Mouse (Mus musculus) cortical plate, adult 2 months (tissue): ENCODE results near the gene Susd2. TPM values are rescaled to one million over a fixed set of nuclear protein-coding genes. Genes with fewer than 3 reads are reported as not detected.

ENCODE experiments used
- H3K27ac ChIP-seq: fragments of 200-500 bp; 2 replicates; pipeline ENCODE4 v1.5.1; 2012; ENCODE audit warnings: low read length, control low read depth, inconsistent platforms; ENCODE audit not compliant: insufficient read depth
- H3K4me1 ChIP-seq: fragments of 200-500 bp; 2 replicates; pipeline ENCODE4 v1.6.1; 2011; ENCODE audit warnings: low read length; ENCODE audit not compliant: control insufficient read depth, insufficient read depth
- H3K4me3 ChIP-seq: fragments of 200-500 bp; 2 replicates; pipeline ENCODE4 v1.5.1; 2011; ENCODE audit warnings: mild to moderate bottlenecking, low read length, control low read depth; ENCODE audit not compliant: insufficient read depth
- CTCF ChIP-seq: fragments of 200-500 bp; IDR thresholded peaks from 2 replicates; pipeline ENCODE4 v1.5.1; 2011; ENCODE audit warnings: mild to moderate bottlenecking, control low read depth, low read length; ENCODE audit not compliant: insufficient read depth; ENCODE audit errors: extremely low read depth
- POLR2A ChIP-seq: fragments of 200-500 bp; IDR thresholded peaks from 2 replicates; pipeline ENCODE4 v1.6.1; 2011; ENCODE audit warnings: mild to moderate bottlenecking, low read length, control low read depth; ENCODE audit not compliant: insufficient read depth; ENCODE audit errors: extremely low read depth
- polyA plus RNA-seq: library from polyadenylated mRNA; depleted of rRNA; stranded (reverse); fragments of >200 nt; gene quantifications from 2 replicates; pipeline ENCODE4 v1.2.3, GENCODE M21; 2012

Gene Susd2
- polyA plus RNA-seq, 1 experiment = 10.9 TPM

DNA sequence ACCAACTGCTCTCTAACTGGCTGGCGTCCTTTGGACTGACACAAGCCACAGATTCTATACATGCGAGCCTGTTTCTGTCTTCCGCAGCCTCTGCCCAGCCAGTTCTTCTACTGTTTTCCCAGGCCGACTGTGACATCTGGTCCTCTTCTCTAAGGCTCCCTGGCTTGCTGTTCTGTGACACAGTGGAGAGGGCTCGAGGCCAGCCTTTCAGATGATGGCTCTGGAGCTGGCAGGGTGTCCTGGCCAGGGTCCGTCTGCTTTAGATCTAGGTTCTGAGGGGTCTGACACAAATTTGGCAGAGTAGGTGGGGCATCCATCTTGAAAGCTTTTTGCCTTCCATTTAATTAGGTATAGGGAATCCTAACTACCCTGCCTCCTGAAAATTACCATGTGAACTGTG lies 17.6 kb upstream of the Susd2 start:
- TF ChIP-seq CTCF (no peak), POLR2A (no peak)
- H3K4me1 ChIP-seq = peaks cover 5% of the 10 kb centered on the region; the same call in 1 of the 2 replicates
- H3K27ac ChIP-seq = no peak overlapping the region
- H3K4me3 ChIP-seq = no peak overlapping the region

DNA sequence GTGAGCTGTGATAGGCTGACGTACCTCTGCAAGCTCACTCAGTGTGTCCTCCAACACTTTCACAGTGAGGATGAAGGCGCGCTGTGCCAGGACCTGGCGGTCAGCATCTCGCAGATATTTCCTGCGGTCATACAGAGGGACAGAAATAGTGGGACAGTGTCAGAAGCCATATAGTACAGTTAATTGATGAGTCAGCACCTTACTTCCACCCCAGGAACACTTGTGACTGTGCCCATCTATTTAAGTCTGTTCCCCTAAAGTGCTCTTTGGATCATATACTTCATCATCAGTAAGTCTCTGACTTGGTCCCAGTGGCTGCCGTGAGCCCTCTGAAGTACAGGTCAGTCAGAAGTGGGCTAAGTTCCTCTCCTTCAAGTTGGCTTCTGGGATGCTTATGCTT lies 14.0 kb upstream of the Susd2 start:
- Histone ChIP-seq H3K27ac (no peak overlapping the region), H3K4me3 (no peak overlapping the region), H3K4me1 (peaks cover 5% of the 10 kb centered on the region; the same call in 1 of the 2 replicates)
- TF ChIP-seq POLR2A (no peak), CTCF (no peak)

DNA sequence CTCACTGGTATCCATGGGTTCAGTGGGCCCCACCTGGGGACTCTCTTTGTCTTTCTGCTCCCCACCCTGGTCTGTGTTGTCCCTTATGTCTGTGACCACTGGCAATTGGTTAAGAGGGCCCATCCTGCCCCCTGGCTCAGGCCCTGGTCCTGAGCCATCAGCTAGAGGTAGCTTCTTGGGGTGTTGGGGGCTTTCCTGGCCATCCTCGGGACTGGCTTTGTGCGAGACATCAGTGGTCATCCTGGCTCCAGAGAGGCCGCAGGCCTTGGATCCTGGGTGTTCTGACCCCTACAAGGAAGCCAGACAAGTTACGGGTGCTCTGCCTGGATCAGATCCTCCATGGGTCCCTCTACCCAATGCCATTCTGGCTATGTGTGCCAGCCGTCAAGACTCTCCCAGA lies 13.4 kb upstream of the Susd2 start:
- no peak for TF ChIP-seq CTCF
- no peak for TF ChIP-seq POLR2A
- no peak overlapping the region for H3K4me3 ChIP-seq
- H3K4me1 ChIP-seq = 0 out of 2 replicates have a peak, but pooled peaks cover 3% of the 10 kb centered on the region
- no peak overlapping the region for H3K27ac ChIP-seq

DNA sequence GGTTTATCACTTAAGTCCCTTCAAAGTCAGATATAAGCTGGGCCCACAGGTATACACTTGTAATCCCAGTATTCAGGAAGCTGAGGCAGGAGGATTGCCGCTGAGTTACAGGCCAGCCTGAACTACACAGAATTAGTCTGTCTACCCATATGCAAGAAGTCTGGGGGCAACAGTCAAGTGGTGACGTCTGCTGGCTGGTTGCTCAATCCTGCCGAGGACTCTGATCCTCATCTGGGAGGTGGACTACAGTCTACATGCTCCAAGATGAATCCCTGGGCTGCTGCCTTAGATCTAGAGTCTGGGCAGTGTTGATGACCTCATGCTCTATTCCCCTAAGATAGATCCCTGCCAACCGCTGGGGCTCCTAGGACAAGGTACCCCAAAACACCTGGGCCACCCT lies 10.2 kb upstream of the Susd2 start:
- Histone ChIP-seq H3K4me1 (0 out of 2 replicates have a peak, but pooled peaks cover 1% of the 10 kb centered on the region), H3K27ac (no peak overlapping the region), H3K4me3 (no peak overlapping the region)
- TF ChIP-seq POLR2A (no peak), CTCF (no peak)

DNA sequence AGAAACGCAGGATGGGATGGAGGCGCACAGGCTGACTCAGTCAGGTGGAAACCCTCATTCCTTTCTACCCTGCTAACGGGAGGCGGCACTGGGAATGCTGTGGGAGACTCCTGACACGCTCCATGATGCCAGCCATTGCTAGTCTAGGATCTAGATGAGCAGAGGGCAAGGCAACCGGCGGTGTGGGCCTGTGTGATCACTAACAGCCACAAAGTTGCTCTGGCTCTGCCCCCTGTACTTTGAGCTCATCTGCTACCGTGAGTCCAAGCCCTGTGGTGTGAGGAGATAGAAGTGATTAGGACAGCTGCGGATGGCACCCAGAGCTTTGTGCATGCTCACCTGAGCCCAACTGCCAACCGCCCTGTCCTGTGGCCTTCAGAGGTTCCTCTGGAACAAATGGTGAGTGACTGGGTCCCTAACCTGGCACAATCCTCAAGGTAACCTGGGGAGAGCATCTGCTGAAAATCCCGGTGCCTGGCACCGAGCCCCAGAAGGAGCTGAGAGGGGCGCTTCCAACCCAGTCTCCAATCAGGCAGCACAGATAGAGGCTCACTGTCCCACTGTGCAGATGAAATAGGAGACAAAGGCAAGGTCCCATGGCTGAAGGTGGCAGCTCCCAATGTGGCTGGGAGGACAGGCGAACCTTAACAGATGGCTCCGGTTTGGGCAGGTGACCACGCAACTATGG lies 7.7 kb upstream of the Susd2 start:
- TF ChIP-seq CTCF (no peak), POLR2A (no peak)
- H3K27ac ChIP-seq = no peak overlapping the region
- H3K4me1 ChIP-seq = 0 out of 2 replicates have a peak, but pooled peaks cover 3% of the 10 kb centered on the region
- no peak overlapping the region for H3K4me3 ChIP-seq

DNA sequence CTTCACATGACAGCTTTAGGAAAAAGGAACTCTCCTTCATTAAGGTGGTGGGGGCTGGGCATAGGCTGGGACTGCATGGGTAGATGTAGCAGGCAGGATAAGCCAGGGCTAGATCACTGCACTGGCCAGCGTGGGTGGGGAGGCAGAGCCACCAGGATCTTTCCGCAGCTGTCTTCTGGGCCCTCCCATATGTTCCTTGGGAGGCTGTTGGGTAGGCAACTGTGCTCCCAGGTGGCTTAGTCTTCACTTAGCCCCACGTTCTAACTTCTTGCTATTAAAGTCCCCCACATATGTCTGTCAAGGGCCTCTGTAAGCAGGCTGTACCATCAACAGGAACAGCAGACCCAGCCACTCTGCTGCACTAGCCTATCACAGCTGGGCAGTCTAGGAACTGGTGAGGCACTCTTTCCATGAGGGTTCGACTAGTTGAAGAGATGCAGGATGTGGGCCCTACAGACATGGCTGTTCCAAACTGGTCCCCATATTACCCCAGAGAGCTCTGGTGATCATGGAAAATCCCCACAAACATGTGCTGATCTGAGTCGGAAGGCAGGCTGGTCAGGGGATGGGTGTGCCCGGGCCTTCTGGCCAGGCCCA lies 6.6 kb upstream of the Susd2 start:
- H3K4me1 ChIP-seq = 0 out of 2 replicates have a peak, but pooled peaks cover 3% of the 10 kb centered on the region
- H3K4me3 ChIP-seq = no peak overlapping the region
- no peak for TF ChIP-seq POLR2A
- TF ChIP-seq CTCF = no peak
- no peak overlapping the region; the same call in 1 of the 2 replicates for H3K27ac ChIP-seq

DNA sequence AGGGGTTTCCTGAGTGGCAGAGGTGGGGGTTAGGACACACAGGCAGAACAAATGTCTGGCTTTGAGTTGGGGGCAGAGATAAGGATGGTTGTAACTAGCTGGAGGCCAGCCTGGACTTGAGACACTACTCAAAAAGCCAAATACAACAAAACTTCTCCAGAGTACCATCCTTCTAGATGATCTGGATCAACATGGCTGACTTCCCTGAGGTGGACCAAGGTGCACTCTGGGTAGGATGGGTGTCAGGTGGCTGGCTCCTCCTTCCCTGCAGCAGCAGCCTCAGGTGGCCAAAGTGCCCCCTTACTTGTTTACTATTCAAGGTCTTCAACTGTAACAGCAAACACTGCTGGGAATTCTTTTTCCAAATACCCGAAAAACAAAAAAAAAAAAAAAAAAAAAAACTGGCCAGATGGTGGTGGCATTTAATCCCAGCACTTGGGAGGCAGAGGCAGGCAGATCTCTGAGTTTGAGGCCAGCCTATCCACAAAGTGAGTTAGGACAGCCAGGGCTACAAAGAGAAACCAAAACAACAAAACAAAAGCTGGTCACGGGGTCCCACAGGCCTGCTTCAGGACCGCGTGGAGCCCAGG lies 5.7 kb upstream of the Susd2 start:
- no peak overlapping the region for H3K27ac ChIP-seq
- no peak overlapping the region for H3K4me3 ChIP-seq
- TF ChIP-seq CTCF = no peak
- TF ChIP-seq POLR2A = no peak
- 0 out of 2 replicates have a peak, but pooled peaks cover 3% of the 10 kb centered on the region for H3K4me1 ChIP-seq

DNA sequence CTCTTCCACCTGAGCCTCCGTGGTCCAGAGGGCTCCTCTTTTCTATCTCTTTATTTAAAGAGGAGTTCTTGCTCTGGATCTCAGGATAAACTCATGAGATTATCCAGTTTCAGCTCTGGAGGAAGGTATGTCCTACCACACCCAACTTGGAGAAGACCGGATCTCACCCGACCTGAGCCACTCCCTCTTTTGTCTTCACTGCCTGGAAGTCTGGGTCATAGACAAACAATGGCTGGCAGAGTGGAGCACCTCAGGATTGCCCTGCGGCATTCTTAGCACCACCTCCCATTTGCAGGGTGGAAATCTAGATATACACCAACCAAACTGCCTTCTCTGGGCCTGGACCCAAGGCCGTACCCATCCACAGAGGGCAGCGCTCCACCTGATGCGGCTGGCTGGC lies 5.2 kb upstream of the Susd2 start:
- Histone ChIP-seq H3K4me3 (no peak overlapping the region), H3K4me1 (peaks cover 3% of the 10 kb centered on the region; the same call in 1 of the 2 replicates), H3K27ac (no peak overlapping the region)
- TF ChIP-seq CTCF (no peak), POLR2A (no peak)

DNA sequence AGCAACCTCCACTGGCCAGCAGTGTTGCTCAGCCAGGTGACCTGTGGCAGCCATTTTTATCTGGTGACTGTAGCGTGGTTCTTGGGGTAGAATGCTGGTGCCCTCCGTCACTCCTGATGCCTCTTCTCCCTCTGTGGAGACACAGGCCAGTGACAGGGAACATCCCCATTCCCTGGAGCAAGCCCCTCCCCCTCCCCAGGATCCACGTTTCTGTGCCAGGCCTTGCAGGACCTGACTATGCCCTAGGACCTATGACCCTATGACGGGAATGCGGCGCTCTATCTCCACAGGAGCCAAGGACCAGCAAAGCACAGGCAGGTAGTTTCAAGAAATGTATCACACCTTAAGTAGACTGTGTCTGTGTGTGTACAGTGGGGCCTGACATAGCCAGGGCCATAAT lies 4.3 kb upstream of the Susd2 start:
- TF ChIP-seq CTCF (no peak), POLR2A (no peak)
- Histone ChIP-seq H3K27ac (no peak overlapping the region), H3K4me1 (peaks cover 3% of the 10 kb centered on the region; the same call in 1 of the 2 replicates), H3K4me3 (no peak overlapping the region)

DNA sequence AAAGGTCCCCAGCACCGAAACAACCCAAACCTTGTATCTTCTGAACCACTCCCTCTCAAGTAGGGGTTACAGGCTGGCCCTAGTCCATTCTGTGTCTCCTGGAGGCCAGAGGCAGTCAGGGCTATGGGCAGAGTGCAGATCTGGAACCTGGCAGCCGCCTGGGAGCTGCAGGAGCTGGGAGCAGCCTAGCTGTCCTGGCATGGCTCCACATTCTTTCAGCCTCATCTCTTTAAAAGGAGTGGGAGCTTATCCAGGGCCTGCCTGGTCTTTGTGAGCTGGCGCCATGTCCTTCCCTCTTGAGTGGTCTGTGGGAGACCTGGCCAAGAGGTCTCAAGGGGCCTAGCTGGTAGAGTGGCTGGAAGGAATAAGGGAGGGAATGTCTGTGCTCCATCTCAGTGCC lies 3.6 kb upstream of the Susd2 start:
- no peak overlapping the region; the same call in 1 of the 2 replicates for H3K27ac ChIP-seq
- H3K4me1 ChIP-seq = peaks cover 3% of the 10 kb centered on the region; the same call in 1 of the 2 replicates
- H3K4me3 ChIP-seq = no peak overlapping the region

More for the DNA sequence above, 3.6 kb upstream of the Susd2 start:
- TF ChIP-seq POLR2A (no peak), CTCF (no peak)
